Mouse (Mus musculus) cerebellum, postnatal 25 days (tissue): ENCODE measurements around the gene Kank3.

Experiments
- DNase-seq, 2 experiments: peaks; one replicate each; pipeline ENCODE4 v3.0.0; 2021; ENCODE audit warnings: mixed read lengths in 2 of 2

Gene Kank3

DNA sequence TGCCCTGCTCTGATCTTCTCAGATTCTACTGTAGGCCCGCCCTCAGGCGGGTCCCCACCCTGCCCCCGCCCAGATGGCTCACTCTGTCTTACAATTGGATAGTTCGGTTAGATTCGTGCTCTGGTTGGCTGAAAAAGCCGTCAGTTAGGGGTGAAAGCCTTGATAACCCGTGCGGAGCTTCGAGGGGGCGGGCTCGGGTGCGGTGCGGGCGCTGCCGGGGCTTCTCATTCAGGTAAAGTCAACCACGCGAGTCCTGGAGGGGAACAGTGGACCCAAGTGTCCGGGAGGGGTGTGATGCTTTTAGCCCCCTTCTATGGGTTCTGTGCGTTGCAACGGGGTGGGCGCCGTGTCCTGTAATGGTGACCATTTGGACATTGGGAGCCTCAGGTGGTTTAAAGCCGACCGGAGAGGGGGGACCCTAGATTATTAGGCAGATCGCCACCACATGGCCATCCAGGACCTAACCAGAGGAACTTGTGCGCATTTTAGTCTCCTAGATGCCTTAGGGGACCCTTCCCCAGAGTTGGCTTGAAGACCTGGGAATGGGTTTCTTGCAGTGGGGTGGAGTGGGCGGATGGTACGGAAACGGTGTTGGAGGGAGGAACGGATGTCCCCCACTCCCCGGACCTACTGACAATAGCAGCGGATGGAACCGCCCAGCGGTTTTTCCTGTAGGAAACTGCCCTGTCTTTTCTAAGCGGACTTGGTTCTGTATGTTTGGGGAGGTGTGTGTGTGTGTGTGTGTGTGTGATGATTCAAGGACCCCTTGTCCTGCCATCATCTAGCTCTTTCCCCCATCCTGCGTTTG is at the start of gene Kank3:
Gene Kank3, plus strand, starts transcription at position 186 of the 808 bp plus-strand sequence.
- peak; percentile 87 to 92 for DNase-seq

GRCm38 (mm10) chr17:33766389-33766788 is 43.9 kb upstream of the Kank3 start:
- no peak for DNase-seq

- DNase-seq = no peak
These were observed 38.7 kb upstream of the Kank3 start for GRCm38 (mm10) chr17:33771617-33772016.

GRCm38 (mm10) chr17:33773426-33773825 is 36.9 kb upstream of the Kank3 start:
- DNase-seq = no peak

- DNase-seq = no peak
These were observed 36.3 kb upstream of the Kank3 start for GRCm38 (mm10) chr17:33773871-33774572.

GRCm38 (mm10) chr17:33774573-33775155 is 35.7 kb upstream of the Kank3 start:
- no peak for DNase-seq

DNA sequence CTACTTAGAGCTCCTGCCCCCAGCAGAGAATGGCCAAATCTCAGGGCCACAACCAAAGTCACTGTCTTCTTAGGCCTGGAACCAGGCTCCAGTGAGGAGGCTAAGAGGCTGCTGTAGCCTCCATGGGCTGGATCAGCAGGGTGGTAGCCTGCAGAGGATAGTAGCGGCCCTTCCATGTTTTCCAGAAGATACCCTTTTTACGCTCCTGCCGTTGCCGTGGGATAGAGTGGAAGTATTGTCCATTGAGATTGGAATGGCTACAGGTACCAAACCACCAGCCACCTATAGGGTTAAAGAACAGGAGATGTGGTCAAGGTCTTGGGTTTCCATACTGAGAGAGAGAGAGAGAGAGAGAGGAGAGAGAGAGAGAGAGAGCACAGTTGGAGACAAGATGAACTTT is 35.0 kb upstream of the Kank3 start:
- DNase-seq = no peak

- peak; percentile 32 to 67 for DNase-seq
These were observed 30.9 kb upstream of the Kank3 start for GRCm38 (mm10) chr17:33779271-33779966.

- no peak for DNase-seq
These were observed 30.4 kb upstream of the Kank3 start for GRCm38 (mm10) chr17:33779967-33780295.

DNA sequence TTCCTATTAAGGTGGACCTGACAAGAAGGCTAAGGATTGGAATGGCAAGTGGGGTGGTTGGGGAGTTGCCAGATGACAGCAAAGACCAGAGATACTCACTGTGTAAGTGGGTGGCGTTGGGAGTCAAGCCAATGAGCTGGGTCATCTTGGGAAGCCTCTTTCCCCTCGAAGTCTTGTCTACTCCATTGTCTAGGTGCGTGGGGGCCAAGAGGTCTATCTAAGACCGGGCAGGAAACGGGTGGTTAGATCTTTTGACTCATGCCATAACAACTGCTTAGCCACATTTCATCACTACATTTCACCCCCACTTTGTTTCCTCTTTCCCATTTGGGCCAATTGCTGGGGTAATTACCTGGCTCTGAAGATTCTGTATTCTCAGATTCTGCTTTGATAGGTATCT is 29.9 kb upstream of the Kank3 start:
- DNase-seq = no peak

DNA sequence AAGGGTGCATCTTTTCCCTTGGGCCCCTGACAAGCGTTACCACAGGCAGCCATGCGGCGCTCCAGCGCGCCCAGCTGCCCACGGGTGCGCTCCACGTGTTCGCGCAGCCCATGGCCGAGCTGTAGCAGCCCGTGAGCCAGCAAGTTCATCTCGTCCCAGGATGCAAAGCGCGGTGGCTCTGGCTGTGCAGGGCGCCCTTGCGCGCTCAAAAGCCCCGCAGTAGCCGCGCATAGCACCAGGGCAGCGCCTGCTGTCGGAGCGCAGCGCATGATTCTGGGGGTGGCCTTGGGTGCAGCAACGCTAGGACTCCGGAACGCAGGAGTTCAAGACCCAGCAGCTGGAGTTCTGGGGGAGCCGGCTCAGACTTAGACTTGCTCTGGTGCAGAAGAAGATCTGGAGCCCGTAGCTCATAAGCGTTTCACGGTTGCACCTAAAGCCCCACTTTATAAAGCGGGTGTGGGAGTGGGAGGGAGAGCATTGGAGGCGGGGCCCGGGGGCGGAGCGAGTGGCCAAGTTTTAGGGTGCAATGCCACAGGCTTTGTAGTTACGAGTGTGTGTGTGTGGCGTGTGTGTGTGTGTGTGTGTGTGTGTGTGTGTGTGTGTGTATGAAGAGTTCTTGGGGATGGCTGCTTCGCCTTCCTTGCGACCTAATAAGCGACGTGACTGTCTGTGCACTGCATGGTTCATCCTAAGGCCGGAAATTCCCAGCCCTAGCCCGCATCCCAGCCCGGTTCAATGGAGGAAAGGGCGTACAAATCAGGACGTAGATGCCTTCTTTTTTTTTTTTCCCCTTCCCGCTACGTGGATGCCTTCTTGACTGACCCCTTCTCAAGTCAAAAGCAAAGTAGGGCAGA is 29.0 kb upstream of the Kank3 start, which contains the start of gene Angptl4:
Gene Angptl4, minus strand, starts transcription at position 707 of the 854 bp plus-strand sequence.
- peak; percentile 35 to 59 for DNase-seq

DNA sequence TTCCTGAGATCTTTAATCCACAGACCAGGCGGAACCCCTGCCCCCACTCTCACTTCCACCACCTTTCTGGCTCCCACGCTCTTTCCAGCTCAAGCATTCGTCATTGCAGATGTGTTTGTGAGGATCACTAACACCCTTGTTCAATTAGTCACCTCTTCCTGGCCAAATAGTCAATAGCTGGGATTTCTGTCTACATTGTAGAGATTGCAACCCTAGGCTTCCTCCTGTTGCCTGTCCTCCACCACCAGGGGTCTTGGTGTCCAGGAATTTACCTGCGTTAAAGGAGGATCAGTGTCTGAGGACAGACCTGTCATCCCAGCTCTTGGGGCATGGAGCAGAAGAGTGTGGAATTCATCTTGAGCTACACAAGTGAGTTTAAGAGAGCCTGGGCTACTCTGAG is 28.3 kb upstream of the Kank3 start:
- DNase-seq = no peak

GRCm38 (mm10) chr17:33783408-33783807 is 26.9 kb upstream of the Kank3 start:
- DNase-seq = peak in 1 of 2 experiments; percentile 21

- no peak for DNase-seq
These were observed 25.4 kb upstream of the Kank3 start for GRCm38 (mm10) chr17:33784939-33785338.

GRCm38 (mm10) chr17:33786375-33786774 is 23.9 kb upstream of the Kank3 start:
- no peak for DNase-seq

DNA sequence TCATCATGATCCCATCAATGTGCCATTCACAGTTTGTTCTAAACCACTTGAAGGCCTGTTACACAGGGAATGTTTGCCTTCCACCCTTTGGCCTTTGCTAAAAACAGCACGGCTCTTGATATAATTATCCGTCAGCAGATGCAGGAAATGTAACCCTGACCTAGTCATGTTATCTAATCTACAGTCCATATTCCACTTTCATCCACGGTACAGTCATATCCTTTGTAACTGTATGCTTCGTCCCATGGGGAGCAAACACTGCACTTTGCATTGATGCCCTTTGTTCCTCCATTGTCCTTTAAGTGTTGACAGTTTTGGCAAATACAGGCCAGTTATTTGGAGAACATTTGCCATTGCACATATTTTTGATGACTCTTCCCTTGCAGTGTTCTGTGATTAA is 21.6 kb upstream of the Kank3 start:
- DNase-seq = no peak

DNA sequence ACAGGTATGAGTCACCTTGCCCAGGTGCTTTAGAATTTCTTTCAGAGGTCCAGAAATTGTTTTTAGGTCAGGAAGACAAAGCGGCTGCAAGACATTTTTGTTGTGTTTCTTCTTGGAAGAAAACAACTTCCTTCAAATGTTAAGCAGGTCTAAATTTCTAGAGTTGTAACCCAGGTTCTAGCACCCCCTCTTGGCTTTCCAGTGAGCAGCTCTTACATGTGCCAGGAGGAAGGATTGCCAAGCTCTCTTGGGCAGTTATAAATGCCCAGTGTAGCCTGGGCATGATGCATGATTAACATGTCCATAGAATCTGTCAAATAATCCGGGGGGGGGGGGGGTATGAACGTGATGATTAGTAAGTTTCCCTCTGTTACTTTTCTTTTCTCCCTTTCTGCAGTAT is 12.0 kb upstream of the Kank3 start:
- DNase-seq = no peak

DNA sequence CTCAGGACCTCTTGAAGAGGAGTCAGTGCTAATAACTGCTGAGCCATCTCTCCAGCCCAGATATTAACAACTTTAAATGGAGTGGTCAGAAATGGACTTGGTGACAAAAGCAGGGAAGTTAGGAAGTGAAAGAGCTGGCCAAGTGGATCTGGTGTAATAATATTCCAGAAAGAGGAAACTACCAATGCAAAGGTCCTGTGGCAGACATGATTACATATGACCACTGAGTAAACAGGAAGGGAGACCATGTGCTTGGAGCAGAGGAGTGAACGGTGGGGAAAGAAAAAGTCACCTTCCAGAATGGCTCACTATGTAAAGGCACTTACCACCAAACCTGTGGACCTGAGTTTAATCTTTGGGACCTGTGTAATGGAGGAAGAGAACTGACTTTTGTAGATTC is 11.0 kb upstream of the Kank3 start:
- no peak for DNase-seq

DNA sequence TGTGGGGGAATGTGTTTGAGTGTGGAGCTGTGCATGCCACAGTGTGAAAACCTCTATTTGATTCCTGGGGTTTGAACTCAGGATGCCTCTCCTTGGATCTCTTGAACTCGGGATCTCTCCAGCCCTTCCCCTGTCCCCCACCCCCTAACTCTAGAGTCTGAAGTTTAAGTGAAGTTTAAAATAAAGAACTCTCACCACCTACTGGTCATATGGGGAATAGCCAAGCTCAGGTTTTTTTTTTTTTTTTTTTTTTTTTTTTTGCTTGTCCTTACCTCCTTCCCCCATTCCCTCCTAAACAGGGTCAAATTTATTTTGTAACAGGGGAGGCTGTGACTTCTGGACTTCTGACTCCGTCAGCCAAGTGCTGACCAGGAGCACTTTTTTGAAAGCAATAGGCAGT is 8.1 kb upstream of the Kank3 start:
- DNase-seq = no peak

GRCm38 (mm10) chr17:33804205-33804604 is 6.1 kb upstream of the Kank3 start:
- no peak for DNase-seq

GRCm38 (mm10) chr17:33804745-33805144 is 5.6 kb upstream of the Kank3 start:
- no peak for DNase-seq

DNA sequence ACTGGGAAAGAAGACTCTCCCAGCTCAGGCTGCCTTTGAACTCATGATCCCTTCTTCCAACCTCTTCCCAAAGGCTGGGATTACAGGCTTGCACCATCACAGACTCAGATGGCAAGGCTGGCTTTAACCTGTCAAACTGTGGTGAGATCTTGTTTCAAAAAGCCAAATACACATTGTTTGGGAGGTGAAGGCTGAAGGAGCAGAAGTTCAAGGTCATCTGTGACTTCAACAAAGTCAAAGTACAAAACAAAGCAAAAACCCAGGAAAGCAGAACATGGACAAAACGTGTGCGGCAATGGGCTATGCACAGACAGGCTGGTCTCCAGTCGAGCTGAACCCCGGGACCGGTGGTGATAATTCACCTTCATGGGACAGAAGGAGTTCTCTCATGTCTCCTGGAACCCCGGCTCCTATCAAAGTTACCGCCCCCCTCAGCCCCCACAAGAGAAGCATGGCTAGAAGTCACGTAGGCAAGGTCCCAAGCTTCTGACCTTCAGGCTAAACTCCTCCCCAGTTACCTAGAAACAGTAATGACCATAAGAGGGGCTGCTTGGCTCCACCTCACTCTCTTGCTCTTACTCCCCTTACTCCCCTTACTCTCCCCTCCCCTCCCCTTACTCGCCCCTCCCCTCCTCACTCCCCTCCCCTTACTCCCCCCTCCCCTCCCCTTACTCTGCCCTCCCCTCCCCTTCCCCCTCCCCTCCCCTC is 3.0 kb upstream of the Kank3 start:
- DNase-seq = no peak
